Mouse (Mus musculus) urinary bladder, postnatal 25 days (tissue): ENCODE data around the gene Trim21.

Experiments
- DNase-seq: peaks from one replicate; pipeline ENCODE4 v3.0.0; 2022; ENCODE audit warnings: low spot score

Trim21 gene

DNA sequence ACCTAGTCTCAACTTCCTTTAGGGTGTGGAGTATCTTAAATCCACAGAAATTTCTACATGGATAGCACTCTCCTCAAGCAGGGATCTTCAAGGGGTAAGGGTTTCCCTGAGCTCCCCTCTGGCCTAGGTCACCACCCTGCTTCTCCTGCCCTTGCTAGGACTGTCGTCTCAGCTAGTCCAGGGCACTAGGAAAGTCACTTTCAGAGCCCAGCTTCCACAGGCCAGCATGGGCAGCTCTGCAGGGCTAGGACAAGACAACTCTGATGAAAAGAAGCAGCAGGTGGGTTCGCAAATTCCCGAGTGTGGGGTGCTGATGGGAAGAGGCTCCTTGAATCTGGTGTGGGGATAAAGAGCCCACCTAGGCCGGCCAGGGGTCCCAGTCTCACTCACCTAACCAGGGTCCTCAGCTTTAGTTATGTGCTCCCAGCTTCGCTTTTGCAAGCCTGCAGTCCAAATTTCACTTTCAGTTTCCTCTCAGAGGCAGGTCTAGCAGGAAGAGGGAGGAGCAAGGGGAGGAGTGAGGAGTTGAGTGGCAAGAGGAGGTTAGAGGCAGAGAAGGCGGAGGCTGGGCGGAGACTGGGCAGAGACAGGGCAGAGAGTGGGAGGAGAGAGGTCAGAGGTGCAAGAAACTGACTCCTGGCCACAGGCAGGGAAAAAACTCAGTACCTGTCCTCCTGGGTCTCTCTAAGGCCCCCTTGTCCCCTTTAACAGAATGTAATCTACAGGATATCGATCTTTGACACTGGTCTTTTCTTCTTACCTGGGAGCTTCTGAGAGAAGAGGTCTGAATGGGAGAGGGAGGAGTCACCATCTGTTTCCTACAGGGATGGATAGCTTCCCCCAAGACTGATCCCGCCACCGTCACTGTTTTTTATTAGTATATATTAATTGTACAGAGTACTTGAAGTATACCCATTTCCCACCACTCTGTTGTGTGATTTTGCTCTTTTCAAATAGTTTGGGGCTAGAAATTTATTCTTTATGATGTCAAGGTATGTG is at the start of gene Trim21:
TSS of gene Trim21 (minus strand) at position 488 of the 999 bp plus-strand sequence.
- peak; percentile 78 for DNase-seq

DNA sequence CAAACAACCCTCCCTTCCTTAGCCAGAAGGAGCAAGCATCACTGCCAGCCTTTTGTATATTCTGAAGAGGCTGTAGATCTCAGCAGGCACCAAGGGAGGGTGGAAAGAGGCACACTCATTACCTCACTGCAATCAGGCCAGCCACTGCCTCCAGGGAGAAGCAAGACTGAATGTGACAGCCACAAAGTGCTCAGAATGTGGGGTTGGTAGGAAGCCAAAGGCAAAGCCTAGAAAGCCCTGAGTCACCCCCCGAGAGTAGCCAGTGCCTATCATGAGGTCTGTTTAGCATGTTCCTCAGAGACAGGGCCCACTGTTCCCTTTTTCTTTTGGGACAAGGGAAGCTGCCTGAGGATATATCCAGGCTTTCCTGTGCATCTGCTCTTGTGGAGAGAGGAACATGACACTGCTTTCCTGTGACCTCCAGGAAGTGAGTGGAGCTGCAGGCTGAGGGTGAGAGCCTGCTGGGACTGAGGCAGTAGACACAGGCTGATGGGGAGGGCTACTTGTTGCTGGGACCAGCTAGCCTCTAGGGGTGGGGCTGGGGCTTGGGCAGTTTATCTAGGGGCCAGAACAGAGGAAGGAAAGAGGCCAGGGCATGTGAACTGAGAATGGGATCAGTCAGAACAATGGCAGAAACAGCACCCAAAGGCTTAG is 32.2 kb upstream of the Trim21 start, which contains the start of gene Olfr552:
TSS of gene Olfr552 (plus strand) at position 393 of the 654 bp plus-strand sequence.
- no peak for DNase-seq

DNA sequence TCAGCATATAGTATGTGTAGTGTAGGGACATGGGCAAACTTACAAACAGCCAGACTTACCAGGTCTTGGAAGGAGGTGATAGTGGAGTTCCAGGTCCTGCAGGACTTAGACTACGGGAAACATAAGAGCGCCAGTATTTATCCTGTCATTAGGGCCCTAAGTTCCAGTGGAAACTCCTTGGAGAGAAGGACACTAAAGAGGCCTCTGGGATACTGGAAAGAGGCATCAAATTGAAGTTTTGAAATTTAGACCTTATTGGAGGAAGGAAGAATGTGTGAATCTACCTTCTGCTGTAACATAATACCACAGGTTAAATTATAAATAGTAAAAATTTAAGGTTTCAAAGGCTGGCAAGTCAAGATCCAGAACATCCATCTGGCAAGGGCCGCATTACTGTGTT is 26.5 kb upstream of the Trim21 start, which contains the start of gene Olfr551:
TSS of gene Olfr551 (minus strand) at position 101 of the 400 bp plus-strand sequence.
- DNase-seq, result no peak

DNA sequence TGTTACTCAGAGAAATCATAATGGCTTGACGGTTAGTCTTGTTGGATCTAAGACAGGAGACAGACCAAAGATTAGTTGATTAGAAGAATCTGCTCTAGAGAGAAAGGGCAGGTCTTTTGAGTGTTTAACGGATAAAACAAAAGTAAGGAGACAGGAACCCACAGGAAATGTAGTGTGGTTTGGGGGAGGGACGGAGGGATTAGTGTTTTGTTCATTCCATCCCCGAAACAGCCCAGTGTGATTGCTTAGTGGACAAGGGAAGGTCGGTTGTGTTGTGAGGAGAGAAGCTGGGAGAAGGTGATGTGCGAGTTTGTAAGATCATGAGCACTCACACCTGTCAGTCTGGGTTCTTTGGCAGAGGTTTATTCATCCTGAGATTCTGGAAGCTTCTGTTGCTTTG is 10.7 kb upstream of the Trim21 start:
- no peak for DNase-seq

DNA sequence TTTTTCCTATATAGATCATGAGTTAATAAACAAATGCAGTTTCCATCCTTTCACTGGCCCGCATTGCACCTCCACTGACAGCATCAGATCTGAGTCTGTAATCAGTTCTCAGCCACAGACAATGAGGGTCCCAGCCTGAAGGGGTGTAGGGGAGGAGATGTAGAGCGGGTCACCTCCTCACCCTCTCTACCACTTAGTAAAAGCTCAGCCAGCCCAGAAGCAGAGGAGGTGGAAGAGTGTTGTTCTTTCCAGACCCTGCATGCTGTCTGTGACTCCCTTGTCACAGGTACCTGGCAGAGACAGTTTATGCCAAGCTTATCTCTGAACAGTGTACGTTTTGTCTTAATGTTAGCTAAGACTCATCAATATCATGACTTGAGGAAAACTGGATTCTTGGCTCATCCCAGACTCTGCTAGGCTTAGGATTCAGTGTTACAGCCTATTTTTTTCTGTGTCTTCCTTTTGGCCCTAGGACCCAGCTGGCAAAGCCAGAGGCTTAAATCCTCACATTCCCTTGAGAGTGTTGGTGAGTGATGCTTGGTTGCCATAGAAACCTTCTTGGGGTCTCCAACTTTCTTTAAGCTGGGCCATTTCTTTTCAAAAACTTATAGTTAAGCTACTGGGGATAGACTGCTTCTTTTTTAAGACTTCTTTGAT is 8.0 kb upstream of the Trim21 start:
- DNase-seq, result no peak

DNA sequence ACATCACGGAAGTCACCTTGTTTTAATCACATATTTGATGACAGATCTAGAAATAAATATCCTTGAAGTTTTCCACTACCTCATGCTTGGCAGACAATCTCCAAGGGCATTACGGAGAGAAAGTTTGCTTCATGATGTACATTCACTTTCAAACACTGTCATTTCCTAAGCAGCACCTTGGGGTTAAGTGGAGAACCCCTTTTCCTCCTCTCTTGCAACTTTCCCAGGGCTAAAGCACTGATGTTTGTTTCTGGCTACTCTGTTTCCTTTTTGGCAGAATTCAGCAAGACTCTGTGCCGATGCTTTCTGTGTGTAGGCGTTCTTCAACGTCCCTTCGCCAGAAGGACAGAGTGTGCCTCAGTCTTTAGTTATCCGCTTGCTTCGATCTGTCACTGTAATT is 5.9 kb upstream of the Trim21 start, which contains the start of gene Olfr550:
TSS of gene Olfr550 (plus strand) at position 301 of the 400 bp plus-strand sequence.
- no peak for DNase-seq

DNA sequence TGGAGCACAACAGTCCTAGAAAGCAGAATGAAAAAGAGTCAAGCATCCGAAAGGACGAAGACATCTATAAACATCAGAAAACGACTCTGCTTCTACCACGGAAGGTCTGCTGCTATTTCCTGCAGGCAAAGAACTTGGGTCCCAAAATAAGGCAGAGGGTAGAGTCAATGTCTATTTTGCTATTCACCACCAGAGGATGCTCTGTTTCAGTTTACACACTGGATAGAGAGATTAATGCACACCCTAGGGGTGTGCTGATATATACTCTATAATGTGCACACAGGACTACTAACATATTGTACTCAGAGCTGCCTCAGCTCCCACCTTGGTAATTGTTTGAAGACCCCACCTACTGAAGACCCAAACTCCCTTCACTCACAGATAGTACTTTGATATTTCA is 933 bp upstream of the Trim21 start:
- DNase-seq, result no peak

DNA sequence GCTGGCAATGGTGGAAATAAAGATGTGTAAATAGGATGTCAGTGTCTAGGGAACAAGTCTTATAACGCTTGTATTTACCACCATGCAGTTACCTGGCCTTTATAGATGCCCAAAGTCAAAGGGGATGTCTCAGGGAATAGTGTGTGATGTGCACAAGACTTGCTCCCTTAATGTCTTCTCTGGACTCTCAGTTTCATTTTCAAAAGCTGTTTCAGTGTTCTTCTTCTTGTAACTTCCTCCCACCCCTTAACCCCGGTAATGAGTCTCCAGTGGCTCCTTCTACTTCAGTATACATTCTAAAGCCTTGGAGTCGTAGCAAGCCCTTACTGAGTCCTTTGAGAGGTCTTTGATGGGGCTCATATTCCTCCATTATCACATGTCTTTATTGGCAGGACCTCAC is 12.0 kb downstream of the Trim21 start:
- DNase-seq, result no peak

DNA sequence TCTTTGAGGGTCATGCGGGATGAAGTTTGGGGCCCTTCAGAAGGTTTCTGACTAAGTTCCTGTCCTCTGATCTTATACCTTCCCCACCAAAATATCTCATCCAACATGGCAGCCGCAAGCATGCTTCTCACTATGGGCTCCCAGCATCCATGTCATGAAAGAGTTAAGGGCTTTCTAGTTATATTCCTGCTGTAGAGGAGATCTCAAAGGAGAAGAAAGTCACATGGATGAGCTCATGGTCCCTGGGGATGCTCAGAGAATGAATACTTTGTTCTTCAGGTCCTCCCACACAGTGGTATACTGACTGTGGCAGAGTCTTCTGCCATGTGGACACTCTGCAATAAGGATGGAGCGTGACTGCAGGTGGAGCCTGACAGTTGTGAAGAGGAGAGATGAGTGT is 15.7 kb downstream of the Trim21 start, which contains the start of gene Olfr549:
TSS of gene Olfr549 (plus strand) at position 301 of the 400 bp plus-strand sequence.
- DNase-seq, result no peak

DNA sequence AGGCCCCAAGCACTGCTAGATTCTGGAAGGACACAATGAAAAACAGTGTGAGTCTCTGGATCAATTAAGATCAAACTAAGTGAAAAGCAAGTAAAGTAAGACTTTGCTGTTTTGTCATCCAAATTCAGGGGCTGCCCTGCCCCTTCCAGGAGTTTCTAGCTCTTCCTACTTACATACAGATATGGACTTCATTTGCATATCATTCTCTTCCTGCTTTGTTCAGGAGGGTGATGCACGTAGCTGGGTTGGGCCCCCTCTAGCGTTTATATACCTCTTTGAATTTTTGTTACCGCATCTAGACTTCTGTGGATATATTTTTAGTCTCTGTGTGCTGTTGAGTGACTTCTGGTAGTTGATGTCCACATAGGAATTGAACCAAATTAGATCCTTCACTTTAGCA is 24.0 kb downstream of the Trim21 start:
- no peak for DNase-seq

DNA sequence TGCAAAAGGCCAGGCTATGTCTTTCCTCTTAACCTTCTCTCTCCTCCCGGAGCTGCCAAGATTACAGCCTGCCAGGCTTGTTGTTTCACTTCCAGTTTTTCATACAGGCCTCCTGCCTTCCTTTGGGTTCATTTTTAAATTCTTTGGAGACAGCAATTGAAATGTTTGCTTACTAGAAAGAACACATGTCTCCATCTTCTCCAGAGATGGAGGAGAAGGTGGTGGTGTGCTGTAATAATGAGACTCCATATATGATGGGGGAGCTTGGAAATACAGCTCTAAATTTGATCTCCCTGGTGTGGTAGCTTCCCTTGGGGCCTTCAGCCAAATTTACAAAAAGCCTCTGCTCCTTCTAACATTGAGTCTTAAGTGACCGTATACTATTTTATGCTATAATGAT is 24.7 kb downstream of the Trim21 start, which contains the start of gene Olfr548-ps1:
TSS of gene Olfr548-ps1 (plus strand) at position 301 of the 400 bp plus-strand sequence.
- no peak for DNase-seq

DNA sequence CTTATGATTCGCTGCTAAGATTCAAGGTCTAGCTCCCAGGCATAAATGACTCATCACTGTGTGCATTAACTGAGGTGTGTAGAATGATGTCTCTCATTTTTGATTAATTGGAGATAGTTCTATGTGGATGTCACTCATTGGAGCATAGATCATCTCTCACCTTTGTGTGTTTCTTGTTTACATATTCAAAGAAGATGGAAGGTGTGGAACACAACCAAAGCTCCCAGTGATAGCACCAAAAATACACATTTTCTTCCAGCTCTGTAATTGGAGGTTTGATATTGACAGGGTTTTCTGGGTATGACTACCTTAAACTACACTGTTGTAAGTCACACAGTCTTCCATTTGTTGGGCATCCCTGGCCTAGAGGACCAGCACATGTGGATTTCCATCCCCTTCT is 30.8 kb downstream of the Trim21 start, which contains the start of gene Olfr547:
TSS of gene Olfr547 (plus strand) at position 301 of the 400 bp plus-strand sequence.
- no peak for DNase-seq

DNA sequence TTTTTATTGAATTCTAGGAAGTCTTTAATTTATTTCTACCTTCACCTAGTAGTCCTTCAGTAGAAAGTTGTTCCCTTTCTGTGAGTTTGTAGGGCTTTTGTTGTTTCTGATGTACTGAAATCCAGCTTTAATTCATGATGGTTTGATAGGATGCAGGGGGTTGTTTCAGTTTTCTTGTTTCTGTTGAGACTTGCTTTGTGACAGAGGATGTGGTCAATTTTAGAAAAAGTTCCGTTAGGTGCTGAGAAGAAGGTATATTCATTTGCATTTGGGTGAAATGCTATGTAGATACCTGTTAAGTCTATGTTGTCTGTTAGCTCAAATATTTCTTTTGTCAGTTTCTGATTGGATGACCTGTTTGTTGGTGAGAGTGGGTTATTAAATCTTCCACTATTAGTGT is 36.2 kb downstream of the Trim21 start:
- no peak for DNase-seq

DNA sequence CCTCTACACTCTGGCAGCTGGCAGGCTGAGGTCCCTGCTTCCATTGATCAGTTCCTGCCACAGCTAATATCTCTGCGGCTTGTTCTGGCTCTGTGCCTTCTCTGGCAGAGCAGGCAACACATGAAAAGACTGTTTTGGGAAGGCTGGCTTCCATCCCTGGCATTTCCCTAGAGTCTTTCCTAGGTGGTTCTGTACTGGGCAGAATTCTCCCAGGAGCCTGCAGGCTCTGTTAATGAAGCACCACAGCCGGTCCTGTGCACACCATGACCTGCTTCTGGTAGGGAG is 48.3 kb downstream of the Trim21 start:
- DNase-seq, result no peak

DNA sequence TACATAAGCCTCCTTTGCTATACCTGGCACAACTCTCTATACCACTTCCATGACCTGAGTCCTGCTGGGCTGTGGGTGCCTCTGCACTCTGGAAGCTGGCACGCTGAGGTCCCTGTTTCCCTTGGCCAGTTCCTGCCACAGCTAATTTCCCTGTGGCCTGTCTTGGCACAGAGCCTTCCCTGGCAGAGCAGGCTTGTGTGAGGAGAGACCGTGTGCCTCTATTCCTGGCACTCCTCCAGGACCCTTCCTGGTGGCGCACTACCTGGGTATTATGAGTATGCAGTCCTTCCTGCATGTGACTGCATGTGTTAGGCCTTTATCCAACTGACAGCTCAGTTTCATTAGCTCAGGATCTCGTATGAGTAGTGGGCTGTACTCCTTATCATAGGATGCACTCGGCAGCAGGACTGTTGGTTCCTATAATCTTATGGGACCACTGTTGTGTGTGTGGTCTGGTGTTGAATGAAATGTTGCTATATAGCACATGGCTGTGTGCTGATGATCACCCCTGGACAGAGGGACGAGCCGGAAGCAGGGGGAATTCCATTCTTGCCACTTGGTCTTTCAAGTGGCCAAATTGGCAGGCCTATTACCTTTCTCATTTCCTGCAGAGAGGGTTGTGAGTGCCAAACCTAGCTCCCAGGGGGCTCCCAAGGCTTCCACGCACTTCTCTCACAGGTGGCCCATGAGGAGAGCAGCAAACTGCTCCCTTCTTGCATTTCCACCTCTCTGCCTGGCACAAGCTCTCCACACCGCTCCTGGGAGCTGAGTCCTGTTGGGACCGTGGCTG is 48.8 kb downstream of the Trim21 start:
- no peak for DNase-seq

DNA sequence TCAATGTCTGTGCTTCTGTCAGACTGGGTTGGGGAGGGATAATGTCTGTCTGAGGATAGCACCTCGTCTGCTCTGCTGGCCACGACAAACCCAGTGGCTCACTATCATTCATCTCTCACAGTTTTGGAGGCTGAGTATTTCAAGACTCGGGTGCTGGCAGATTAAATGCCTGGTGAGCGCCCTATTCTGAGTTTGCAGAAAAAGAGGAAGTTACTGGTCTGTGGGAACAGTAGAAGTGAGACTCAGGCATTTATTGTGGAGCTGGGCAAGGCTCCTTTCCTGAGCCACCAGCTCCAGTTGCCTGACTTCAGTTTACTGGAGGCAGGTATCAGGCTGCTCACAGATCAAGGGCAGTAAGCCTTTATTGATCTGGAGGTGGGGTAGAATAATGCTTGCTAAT is 51.1 kb downstream of the Trim21 start:
- no peak for DNase-seq

DNA sequence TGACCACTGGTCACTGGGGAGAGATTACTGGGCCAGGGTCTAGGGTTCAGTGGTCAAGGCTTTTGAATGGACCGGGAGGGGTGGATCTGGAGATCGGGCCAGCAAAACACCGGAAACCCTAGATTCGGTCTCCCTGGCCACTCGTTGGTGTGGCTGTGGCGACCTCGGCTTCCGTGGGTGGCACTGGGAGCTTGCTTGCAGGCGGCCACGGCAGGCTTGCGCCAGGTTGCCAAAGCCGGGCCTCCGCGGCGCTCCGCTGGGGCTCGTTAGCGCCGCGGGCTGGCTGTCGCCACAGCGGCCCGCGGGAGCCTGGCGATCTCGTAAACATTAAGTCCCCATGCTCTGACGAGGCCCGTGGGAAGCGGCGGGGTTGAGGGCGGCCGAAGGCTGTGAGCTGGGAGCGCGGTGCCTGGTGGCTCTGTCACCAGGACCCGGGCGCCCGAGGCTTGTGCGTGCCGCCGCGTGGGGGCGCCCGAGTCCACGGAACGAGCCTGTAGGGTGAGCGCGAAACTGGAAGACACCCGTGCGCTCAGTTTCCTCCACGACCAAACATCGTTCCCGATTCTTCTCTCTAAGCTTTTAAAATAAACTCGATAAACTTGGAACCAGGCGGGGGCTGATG is 52.4 kb downstream of the Trim21 start:
- peak; percentile 95 for DNase-seq

DNA sequence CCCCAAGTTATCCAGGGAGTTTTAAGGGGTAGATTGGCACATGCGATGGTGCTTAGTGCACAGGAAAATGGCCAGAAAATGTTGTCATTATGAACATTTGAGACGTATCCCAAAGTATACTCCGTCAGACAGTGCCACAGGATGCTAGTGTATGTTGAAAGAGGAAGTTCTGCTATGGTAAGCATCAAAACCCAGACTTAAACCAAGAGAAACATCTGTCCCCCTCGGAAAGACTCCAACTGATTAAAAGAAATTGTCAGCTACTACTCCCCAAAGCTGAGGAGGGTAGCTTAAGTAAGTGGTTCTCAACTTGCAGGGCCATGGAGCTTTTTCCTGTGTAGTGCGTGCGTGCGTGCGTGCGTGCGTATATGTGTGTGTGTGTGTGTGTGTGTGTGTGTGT is 53.4 kb downstream of the Trim21 start:
- no peak for DNase-seq

DNA sequence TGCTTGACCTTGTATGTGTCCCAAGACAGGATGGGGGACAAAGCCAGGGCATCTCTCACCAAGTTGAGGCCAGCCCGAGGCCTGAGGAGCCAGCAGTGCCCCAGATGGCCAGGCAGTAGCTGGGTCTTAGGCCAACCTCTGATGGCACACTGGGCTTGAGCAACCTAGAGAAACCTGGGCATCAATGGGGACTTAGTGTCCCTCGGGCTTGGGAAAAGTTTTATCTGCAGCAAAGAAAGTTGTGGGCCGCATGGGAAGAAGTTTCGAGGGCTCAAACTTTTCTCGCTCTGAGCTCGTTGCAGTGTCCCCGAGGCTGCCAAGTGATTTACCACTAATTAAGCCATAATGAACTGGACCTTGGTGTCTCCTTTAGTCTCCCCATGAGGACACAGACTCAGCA is 55.6 kb downstream of the Trim21 start:
- DNase-seq, result no peak

DNA sequence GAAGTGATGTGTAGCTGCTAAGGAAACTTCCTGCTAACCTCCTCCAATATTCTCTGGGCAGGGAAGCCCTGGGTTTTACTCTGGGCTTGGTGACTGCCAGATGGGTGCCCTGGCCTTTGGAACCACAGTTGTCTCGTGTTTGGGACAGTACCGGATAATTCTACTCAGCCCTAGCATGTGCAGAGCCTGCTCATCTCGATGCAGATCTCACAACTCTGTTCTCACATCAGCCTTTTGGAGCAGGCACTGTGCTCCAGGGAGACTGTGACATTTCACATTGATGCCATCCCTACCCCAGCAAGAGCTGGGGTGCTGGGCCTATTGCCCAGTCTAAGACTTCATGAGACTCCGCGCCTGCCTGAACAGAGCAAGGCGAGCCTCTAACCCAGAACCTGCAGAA is 56.6 kb downstream of the Trim21 start:
- DNase-seq, result no peak

DNA sequence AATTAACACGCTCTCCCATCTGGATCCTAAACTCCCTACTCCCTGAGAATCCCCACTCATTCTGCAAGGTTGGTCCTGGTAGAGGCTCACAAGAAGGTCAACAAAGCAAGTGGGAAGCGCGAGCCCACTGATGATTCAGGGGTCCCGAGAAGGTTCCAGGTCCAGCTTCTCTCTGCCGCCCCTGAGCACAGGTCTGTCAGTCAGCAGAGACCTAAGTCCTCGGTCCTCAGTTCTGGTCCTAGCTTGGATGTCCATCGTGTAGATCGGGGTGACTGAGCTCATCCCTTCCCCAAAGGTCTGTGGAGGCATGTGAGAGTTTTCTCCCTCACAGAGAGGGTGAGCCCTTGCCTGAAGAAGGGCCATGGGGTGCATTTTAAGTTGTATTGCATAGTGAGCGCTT is 57.2 kb downstream of the Trim21 start:
- DNase-seq, result no peak
